Mouse (Mus musculus): ENCODE measurements around the gene Atrn. TPM values are rescaled to one million over a fixed set of nuclear protein-coding genes. Genes with fewer than 3 reads are reported as not detected.

The Atrn gene
- total RNA-seq, 2 experiments from 2014 or later: 113 TPM

Small RNA genes within 50 kb of the gene (microRNA-seq; reads per million reads assigned to microRNA genes)
- gene Mir6973b: 0.21 to 1.8 reads per million in 2 experiments

Other genes starting within 250 kb of the Atrn start
- gene Ddrgk1, start 241.8 kb upstream of the Atrn start, total RNA-seq (2021): 10 to 100 TPM; 83.9 to 84.7 TPM
- gene Itpa, start 238.9 kb upstream of the Atrn start, total RNA-seq (2021): 10 to 100 TPM; 34.1 to 39.2 TPM
- gene Slc4a11, start 209.0 kb upstream of the Atrn start, total RNA-seq (2021): under 1 TPM; 0.56 to 0.85 TPM
- 10 to 100 TPM; 80.1 to 90.1 TPM for gene 4930402H24Rik, start 89 bp upstream of the Atrn start, total RNA-seq (2021)
- gene Gfra4, start 136.6 kb downstream of the Atrn start, total RNA-seq (2021): 10 to 100 TPM; 60.3 to 67.9 TPM
- under 1 TPM in 1 of 2 experiments, not detected in 1; 0.40 TPM for gene Adam33, start 157.3 kb downstream of the Atrn start, total RNA-seq (2021)
- under 1 TPM; 0.27 to 0.33 TPM for gene Siglec1, start 180.3 kb downstream of the Atrn start, total RNA-seq (2021)
- 1 to 10 TPM; 7.5 to 9.1 TPM for gene Hspa12b, start 220.8 kb downstream of the Atrn start, total RNA-seq (2021)
- not detected for gene Gm11037, start 227.0 kb downstream of the Atrn start, total RNA-seq (2021)

Measured in layer of hippocampus, postnatal 36 days (tissue).